Mouse (Mus musculus) bone marrow, adult 2 months (tissue): ENCODE results near the gene Cyp26c1. TPM values are rescaled to one million over a fixed set of nuclear protein-coding genes. Genes with fewer than 3 reads are reported as not detected.

Experiments used
- H3K27ac ChIP-seq: fragments of 200-500 bp; 2 replicates; pipeline ENCODE4 v1.5.1; 2012; ENCODE audit warnings: low read depth, mild to moderate bottlenecking, control low read depth, inconsistent platforms, low read length; ENCODE audit not compliant: control insufficient read depth, poor library complexity, insufficient read depth
- H3K4me1 ChIP-seq: fragments of 200-500 bp; 2 replicates; pipeline ENCODE4 v1.6.1; 2011; ENCODE audit warnings: low read length; ENCODE audit not compliant: control insufficient read depth, insufficient read depth
- H3K4me3 ChIP-seq: fragments of 200-500 bp; replicated peaks from 2 replicates; pipeline ENCODE3; 2011; ENCODE audit warnings: mild to moderate bottlenecking, low read depth, low read length, control low read depth; ENCODE audit not compliant: control insufficient read depth
- CTCF ChIP-seq: fragments of 200-500 bp; IDR thresholded peaks from 2 replicates; pipeline ENCODE4 v1.5.1; 2011; ENCODE audit warnings: low read length, control low read depth; ENCODE audit not compliant: control insufficient read depth, insufficient read depth
- POLR2A ChIP-seq: fragments of 200-500 bp; IDR thresholded peaks from 2 replicates; pipeline ENCODE4 v1.6.1; 2011; ENCODE audit warnings: low read depth, mild to moderate bottlenecking, control low read depth, low read length, borderline replicate concordance; ENCODE audit not compliant: control insufficient read depth
- WGBS: fragments of 180-500 bp; shearing (Covaris S2); methylation state at CpG from one replicate; pipeline ENCODE4 v1.1.7; 2018; 5-methylcytosine and 5-hydroxymethylcytosine counted together
- polyA plus RNA-seq: library from polyadenylated mRNA; stranded (reverse); fragments of >200 nt; gene quantifications from 2 replicates; pipeline ENCODE4 v1.2.4, GENCODE M21; 2011; ENCODE audit warnings: low replicate concordance; ENCODE audit not compliant: missing spikeins, insufficient read depth, insufficient read length

Cyp26c1 gene
- polyA plus RNA-seq, 1 experiment: not detected

DNA sequence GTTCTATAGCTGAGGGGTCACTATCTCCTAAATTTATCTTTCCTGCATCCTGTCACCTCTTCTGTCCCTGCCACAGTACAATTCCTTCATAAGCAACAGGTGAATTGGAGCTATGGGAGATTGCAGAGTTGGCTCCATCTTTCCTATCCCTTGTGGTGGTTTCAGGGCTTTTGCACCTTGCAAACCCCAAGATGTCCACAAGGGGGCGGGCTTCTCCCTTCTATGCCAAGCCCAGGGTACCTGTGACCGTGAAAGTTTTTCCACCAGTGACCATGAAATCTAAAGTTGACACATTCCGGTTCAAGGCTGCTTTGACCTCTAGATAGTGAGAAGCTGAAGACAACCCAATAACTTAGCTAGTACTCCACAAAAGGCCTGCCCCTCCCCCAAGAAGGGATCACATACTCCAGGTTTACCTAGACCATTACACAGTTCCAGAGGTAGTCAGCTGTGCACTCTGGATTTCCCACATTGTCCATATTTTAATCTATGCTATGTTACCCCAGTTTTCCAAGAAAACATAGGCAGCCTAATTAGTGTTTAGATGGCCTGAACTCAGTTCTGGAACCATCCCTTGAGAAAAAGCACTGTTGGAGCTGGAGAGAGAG, 18.6 kb downstream of the Cyp26c1 start:
- H3K4me1 ChIP-seq: peaks cover 4% of the 10 kb centered on the region; the same call in 1 of the 2 replicates
- H3K27ac ChIP-seq: no peak overlapping the region
- TF ChIP-seq CTCF (peak; percentile 82), POLR2A (no peak)
- 2% methylated on average over 3 of the region's 3 CpGs for WGBS
- H3K4me3 ChIP-seq: no peak overlapping the region

- Histone ChIP-seq H3K4me1 (peaks cover 4% of the 10 kb centered on the region; the same call in 1 of the 2 replicates), H3K4me3 (no peak overlapping the region), H3K27ac (no peak overlapping the region)
- TF ChIP-seq POLR2A (no peak), CTCF (no peak)
- 63% methylated on average over 5 of the region's 5 CpGs for WGBS
Measured at GRCm38 (mm10) chr19:37705722-37706121, 20.3 kb downstream of the Cyp26c1 start.

GRCm38 (mm10) chr19:37714681-37715080, 29.3 kb downstream of the Cyp26c1 start:
- H3K27ac ChIP-seq: no peak overlapping the region
- no peak overlapping the region for H3K4me3 ChIP-seq
- no peaks in the 10 kb centered on the region for H3K4me1 ChIP-seq
- no peak for TF ChIP-seq POLR2A
- no peak for TF ChIP-seq CTCF
- 61% methylated on average over 10 of the region's 10 CpGs for WGBS

DNA sequence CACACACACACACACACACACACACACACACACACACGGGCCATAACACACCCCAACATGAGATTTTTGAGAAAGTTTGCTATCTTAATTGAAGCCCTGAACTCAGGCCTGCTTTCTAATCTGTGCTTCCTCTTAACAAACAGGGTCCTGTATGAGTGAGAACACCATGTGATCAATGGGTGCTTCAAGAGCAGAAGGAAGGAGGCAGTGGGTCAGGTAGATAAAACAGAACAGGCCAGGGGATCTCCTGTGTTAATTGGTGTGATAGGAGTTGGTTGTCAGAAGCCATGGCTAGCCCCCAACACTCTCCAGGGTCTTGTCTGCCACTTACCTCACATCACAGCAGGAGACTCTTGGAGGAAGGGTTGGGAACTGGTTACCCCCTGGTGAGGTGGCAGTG, 30.6 kb downstream of the Cyp26c1 start:
- 48% methylated on average over 1 of the region's 1 CpGs for WGBS
- TF ChIP-seq POLR2A (no peak), CTCF (no peak)
- Histone ChIP-seq H3K27ac (no peak overlapping the region), H3K4me3 (no peak overlapping the region), H3K4me1 (no peaks in the 10 kb centered on the region)

DNA sequence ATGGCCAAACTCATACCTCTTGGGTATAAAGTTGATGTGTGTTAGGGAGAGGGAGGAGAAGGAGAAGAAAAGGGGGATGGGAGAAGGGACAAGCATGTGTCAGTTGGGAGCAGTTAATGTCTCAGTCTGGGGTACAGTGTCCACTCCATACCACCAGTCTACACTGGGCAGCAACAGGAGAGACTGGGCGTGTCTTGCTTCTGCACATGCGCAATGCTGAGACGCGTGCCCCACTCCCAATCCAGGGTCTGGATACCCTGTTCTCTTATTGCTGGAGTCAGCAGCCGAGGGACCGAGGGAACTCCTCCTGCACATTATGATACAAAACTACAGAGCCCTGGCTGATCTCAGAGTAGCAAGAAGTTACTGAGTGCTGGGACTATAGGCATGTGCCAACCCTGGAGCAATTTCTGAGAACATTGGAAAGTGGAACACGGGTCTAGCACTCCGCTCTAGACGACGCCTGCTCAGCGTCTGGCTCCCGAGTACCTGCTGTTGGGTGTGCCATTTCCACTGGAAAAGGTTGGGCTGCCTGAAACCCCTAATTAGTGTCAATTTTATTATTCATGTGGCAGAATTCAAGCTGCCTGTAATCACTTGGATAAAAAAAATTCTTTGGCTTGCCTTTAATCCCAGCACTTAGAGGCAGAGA, 31.3 kb downstream of the Cyp26c1 start:
- Histone ChIP-seq H3K4me1 (no peaks in the 10 kb centered on the region), H3K27ac (no peak overlapping the region), H3K4me3 (no peak overlapping the region)
- TF ChIP-seq POLR2A: no peak
- TF ChIP-seq CTCF: no peak
- 91% methylated on average over 12 of the region's 12 CpGs for WGBS

- no peaks in the 10 kb centered on the region for H3K4me1 ChIP-seq
- 64% methylated on average over 1 of the region's 1 CpGs for WGBS
- TF ChIP-seq CTCF: no peak
- no peak for TF ChIP-seq POLR2A
- H3K4me3 ChIP-seq: no peak overlapping the region
- H3K27ac ChIP-seq: no peak overlapping the region
Measured at GRCm38 (mm10) chr19:37719166-37719565, 33.8 kb downstream of the Cyp26c1 start.

- no peak overlapping the region for H3K4me3 ChIP-seq
- TF ChIP-seq CTCF (no peak), POLR2A (no peak)
- H3K4me1 ChIP-seq: no peaks in the 10 kb centered on the region
- H3K27ac ChIP-seq: no peak overlapping the region
- WGBS: 89% methylated on average over 5 of the region's 5 CpGs
Measured at GRCm38 (mm10) chr19:37724591-37724990, 39.2 kb downstream of the Cyp26c1 start.

DNA sequence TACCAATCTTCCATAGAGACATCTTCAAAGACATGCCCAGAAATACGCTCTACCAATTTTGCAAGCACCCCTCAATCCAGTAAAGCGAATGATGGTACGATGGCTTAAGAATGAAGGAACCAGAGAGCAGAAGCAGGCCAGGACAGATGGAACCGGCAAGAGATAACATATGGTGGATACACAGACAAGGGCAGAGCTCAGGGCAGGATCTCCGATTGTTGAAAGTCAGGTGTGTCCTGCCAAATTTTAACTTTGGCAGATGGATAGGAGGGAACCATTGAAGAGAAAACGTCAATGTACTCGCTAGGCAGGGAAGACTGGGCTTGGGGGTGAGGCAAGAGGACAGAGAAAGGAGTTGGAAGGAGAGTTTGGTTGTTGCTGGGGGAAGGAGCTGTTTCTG, 41.2 kb downstream of the Cyp26c1 start:
- Histone ChIP-seq H3K4me3 (no peak overlapping the region), H3K27ac (no peak overlapping the region), H3K4me1 (no peaks in the 10 kb centered on the region)
- TF ChIP-seq POLR2A: no peak
- TF ChIP-seq CTCF: no peak
- WGBS: 85% methylated on average over 7 of the region's 7 CpGs

- H3K4me3 ChIP-seq: no peak overlapping the region
- no peaks in the 10 kb centered on the region for H3K4me1 ChIP-seq
- H3K27ac ChIP-seq: no peak overlapping the region
- no peak for TF ChIP-seq POLR2A
- no peak for TF ChIP-seq CTCF
- WGBS: 77% methylated on average over 2 of the region's 2 CpGs
Measured at GRCm38 (mm10) chr19:37727366-37727765, 42.0 kb downstream of the Cyp26c1 start.
